Comparison of ENCODE assay signal across 14 mouse cellular contexts in genomic region chr16:25529681-25530080, GRCm38 (mm10).
DNase-seq lines count a peak whose midpoint lies in the region; ATAC-seq and TF ChIP-seq lines count a peak whose summit lies in the region.
"Had no signal": no experiment of that assay in that cellular context is flagged by ENCODE, and none has a peak within 500 bp of the region (broad histone marks: within the 10 kb centered on the region; RNA-seq: fewer than 3 reads in every experiment).

No protein-coding gene starts in this region.

- no peak overlapping the region for H3K4me3 ChIP-seq in gastrocnemius, adult 2 months
- H3K4me3 ChIP-seq: embryonic facial prominence, embryonic 13.5 days; forebrain, embryonic 12.5 days; heart, embryonic 12.5 days; liver, embryonic 12.5 days had no signal

- peak; percentile 32; the same call in 1 of the 2 replicates for ATAC-seq in megakaryocyte progenitor cell, adult 5-6 weeks (replicated peaks; ENCODE audit: poor library complexity)
- ATAC-seq: liver, embryonic 12.5 days had no signal

- no peak overlapping the region for H3K27ac ChIP-seq in gastrocnemius, adult 2 months
- H3K27ac ChIP-seq: embryonic facial prominence, embryonic 13.5 days; forebrain, embryonic 12.5 days; liver, embryonic 12.5 days; stomach, postnatal 0 days had no signal

- peak; percentile 9 to 17 for DNase-seq in cerebellum, postnatal 14 days
- DNase-seq in cerebellum, adult 9-10 months = no peak
- peak; percentile 19 for DNase-seq in right cerebral cortex, adult 18-20 months
- no peak for DNase-seq in right cerebral cortex, postnatal 4 days
- peak; percentile 48 for DNase-seq in gastrocnemius, adult 2 months
- no peak for DNase-seq in spleen, adult 12 weeks (ENCODE audit: low spot score)
- DNase-seq in kidney, adult 8-10 months = no peak
- DNase-seq: kidney, postnatal 14 days had no signal

- no peak for TF ChIP-seq CTCF in gastrocnemius, adult 2 months (IDR thresholded peaks at IDR 0.05)

- intact Hi-C loops in gastrocnemius, adult 2 months (cut with DNase I) = loop anchor here (5.0 to 10.0 kb wide), 2 partner anchors 152 to 295 kb away; no protein-coding TSS in a partner anchor

Comparison
In these comparisons a context has a peak if more than half of its experiments do, and no peak if none do; other contexts are left out.
1. DNase-seq: peak in cerebellum, postnatal 14 days (2 of 2), right cerebral cortex, adult 18-20 months (single experiment) and gastrocnemius, adult 2 months (single experiment); none in cerebellum, adult 9-10 months (single experiment), right cerebral cortex, postnatal 4 days (single experiment), spleen, adult 12 weeks (single experiment) and kidney, adult 8-10 months (0 of 2).